Mouse (Mus musculus) megakaryocyte, adult 5-6 weeks (primary cell): ENCODE measurements around the gene Iqch. TPM values are rescaled to one million over a fixed set of nuclear protein-coding genes. Genes with fewer than 3 reads are reported as not detected.
"Not testable (repeated sequence)": the region's sequence is repeated elsewhere in the genome, so short reads cannot be mapped to it uniquely, and the experiment has no call there.

Experiments used
- ATAC-seq: 2 replicates; pipeline ENCODE4 v1.8.0; 2016; ENCODE audit warnings: mild to moderate bottlenecking, inconsistent platforms; ENCODE audit not compliant: poor library complexity, severe bottlenecking
- total RNA-seq, 2 experiments: library from RNA; stranded (forward) in 1 of 2; stranded (reverse) in 1 of 2; fragments of 153-499, 151-499 nt in 1 of 2; fragments of 221-1000, 200-1000 nt in 1 of 2; gene quantifications; 2 replicates each; pipeline versions ENCODE4 v1.2.3 to v1.2.4; 2015 to 2017

Iqch gene
- total RNA-seq, 2 experiments from 2014 or later = not detected

DNA sequence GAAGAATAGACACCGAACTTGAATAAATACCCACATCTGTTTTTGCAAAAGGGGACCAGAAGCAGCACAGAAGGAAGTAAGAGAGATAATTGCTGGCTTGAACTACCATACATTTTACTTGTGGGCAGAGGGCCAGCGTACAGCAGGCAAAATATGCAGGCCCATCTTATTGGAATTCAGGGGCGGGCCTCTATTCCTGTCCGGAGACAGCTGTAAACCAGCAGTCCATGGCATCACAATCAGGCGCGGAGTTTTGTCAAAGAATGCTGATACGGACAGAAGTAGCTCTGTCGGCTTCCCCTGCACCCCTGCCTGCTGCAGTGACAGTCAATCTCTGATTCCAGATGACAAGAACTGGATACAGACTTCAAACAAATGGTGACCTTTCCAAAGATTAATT is 33.5 kb downstream of the Iqch start:
- ATAC-seq = no peak

DNA sequence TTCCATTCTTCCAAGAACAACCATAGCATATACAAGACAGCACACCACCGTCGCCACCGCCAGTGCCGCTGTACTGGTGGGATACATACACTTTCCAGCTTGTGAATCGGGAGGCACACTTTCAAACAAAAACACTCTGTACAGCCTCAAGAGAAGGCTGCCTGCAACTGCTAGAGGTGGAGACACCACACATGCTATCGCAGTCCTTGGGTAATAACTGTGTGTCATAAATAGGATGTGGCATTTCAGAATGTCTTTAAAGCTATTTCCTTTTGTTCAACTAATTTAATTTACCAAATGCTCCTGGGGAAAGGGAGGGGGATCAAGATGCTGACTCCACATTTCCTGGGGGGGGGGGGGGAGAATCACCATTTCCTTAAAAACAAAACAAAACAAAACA is 34.0 kb downstream of the Iqch start:
- peak; percentile 57; the same call in 1 of the 2 replicates for ATAC-seq

DNA sequence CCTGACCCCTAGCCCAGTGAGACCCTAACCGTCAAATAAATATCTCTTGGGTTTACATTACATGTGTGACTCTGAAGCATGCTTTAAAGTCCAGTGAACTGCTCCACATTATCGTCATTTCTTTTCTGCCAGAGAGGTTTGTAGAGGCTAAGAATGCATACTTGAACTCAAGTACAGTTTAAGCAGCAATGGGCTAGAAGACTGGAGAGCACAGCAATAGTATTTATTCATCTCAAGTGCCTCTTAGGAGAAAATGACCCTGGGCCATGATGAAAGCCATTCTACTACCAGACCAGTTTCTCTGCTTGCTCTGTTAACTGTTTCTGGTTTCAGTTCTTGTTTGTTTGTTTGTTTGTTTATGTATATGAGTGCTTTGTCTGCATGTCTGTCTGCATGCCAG is 38.9 kb downstream of the Iqch start:
- ATAC-seq = no peak

DNA sequence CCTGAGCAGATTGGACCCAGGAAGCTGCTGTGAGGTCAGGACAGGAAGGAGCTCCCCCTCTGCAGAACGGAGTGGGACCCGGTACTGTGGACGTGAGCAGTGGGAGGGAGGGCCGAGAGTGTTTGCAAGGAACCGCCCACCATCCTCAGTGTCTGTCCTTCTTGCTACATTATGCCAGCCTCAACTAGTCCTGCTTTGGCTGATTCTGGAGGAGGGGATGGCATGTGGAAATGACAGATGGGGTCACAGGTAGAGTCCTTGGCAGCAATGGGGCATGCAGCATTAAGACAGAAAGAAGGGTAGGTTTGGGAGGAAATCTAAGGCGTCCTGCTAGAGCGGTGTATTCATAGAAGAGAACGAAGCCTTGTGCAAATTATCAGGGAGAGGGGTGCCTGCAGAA is 40.4 kb downstream of the Iqch start:
- no peak for ATAC-seq

DNA sequence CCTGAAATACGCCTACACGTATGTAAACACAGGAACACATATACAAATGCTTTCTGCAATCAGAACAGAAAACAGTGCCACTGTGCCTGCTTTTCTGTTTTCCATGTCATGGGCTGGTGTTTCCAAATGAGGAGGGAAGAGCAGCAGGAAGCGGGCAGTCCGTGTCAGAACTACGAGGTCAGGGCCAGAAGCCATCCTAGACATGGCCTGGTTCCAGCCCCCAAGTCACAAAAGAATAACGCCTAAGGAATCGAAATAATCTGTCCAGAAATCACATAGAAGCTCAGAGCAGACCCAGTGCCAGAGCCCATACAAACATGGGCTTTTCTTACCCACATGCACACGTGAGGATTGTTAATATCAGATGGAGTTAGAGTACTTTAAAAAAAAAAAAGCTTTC is 45.4 kb downstream of the Iqch start:
- no peak for ATAC-seq

DNA sequence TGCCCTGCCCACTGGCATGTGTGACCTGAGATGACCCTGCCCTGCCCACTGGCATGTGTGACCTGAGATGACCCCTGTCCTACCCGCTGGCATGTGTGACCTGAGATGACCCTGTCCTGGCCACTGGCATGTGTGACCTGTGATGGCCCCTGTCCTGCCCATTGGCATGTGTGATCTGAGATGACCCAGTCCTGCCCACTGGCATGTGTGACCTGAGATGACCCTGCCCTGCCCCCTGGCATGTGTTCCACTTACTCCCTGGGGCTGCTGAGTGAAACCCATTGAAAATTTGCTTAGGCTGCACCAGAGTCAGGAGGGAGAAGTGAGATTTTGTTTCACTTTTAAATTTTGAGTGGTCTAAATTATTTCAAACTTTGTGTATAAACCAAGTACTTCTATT is 46.0 kb downstream of the Iqch start:
- no peak for ATAC-seq

DNA sequence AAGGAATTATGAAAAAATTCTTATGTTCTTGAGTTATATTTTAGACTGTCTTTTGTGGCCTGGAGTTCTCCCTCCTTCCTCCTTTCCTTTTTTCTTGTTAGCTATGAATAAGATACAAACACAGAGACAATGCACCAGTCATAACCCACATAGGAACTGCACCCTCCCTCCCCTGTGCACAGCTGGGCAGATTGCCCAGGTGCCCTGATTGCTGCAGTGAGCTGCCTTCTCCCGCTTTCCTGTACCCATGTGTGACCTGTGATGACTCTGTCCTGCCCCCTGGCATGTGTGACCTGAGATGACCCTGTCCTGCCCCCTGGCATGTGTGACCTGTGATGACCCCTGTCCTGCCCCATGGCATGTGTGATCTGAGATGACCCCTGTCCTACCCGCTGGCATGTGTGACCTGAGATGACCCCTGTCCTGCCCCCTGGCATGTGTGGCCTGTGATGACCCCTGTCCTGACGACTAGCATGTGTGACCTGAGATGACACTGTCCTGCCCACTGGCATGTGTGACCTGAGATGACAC is 46.8 kb downstream of the Iqch start:
- no peak for ATAC-seq

DNA sequence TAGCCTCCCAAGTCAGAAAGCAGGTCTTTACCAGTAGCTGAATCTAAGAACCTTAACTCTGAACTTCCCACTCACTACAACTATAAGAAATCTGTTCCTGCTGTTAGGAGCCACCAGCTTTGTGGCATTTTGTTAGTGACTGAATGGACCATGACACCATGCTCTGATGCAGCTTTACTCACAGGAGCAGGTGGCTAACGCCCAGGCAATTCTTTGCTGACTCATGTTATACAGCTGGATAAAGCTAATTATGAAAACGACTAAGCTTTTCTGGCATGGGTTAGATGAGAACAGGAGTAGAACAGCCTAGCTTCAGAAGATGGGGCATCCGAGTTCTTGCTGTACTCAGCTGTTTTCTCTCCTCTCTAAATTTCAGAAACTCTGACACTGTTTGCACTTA is 48.7 kb downstream of the Iqch start:
- ATAC-seq = no peak

DNA sequence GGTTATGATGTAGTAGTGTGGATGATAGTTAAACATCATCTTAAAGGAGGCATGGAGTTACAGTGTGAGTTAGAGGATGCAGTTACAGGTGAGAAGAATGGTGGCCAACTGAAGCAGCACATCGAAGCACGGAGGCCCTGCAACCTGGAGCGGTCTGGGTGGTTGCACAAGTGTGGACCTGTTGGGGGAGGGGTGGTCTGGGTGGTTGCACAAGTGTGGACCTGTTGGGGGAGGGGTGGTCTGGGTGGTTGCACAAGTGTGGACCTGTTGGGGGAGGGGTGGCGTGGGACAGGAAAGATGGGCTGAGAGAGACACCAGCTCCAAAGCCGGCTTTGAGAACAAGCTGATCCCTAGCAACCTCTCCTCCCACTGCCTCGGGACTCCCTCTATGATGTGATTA is 51.6 kb downstream of the Iqch start:
- not testable (repeated sequence) for ATAC-seq

DNA sequence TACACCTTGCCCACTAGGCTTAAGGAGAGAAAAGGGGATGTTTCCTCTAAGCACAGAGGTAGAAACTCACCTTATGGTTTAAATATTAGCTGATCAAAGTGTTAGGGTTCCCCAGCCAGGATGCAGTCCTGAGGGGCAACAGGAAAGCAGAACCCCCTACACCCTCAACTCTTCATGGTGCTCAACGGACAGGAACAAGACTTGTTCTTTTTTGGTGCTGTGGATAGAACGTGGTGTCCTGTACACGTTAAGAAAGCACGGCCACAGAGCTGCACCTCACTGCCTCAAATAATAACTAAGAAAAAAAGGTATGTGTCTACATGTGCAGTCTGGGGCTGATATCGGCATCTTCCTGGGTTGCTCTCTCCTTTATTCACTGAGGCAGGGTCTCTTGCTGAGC is 53.3 kb downstream of the Iqch start:
- ATAC-seq = no peak

DNA sequence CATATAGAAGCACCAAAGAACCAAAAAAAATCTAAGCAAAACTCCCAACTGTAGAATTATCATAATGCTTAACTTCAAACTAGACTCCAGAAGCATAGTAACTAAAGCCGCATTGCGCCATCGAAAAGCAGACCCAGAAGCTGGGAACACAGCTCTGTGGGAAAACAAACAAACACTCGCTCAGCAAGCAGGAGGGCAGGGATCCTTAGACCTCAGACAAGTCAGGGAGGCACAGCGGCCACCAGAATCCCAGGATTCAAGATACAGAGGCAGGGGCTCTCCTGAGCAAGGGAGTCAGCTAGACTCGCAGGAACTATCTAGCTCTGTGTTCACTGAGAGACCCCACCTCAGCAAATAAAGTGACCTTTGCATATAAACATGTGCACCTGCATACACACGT is 60.4 kb downstream of the Iqch start:
- ATAC-seq = no peak

DNA sequence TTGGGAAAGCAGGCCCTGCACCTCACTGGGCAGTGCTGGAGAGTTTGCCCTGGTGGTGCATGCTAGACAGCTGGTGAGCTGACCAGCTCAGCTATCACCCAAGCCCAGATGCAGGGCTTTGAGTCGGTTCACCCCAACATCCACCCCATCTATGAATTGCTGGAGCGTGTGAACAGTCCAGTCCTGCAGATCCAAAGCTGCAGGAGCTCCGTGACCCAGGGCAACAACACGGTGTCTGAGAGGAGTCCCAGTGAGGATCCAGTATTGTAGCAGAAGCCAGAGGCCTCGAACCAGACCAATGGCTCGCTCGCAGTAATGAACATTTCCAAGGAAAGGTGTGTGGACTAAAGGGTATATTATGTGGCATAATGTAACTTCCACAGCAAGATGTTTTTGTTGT is 61.0 kb downstream of the Iqch start:
- ATAC-seq = no peak

DNA sequence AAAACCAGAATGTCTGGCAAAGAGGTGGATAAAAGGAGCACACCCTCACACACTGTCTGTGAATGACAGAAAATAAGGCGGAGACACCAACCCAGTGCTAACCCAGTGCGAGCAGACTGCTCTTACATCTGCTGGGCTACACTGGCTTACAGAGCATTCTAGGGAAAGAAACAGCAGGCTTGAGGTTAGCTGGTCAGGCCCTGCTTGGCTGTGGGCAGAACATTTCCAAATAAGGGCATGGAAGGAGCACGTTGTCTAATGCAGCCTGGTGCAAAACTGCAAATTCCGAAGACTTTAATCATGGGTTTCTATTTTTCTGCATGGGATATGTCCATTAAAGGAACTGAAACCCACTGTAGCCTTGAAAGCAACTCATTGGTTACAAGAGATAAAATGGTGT is 64.8 kb downstream of the Iqch start:
- ATAC-seq = no peak

DNA sequence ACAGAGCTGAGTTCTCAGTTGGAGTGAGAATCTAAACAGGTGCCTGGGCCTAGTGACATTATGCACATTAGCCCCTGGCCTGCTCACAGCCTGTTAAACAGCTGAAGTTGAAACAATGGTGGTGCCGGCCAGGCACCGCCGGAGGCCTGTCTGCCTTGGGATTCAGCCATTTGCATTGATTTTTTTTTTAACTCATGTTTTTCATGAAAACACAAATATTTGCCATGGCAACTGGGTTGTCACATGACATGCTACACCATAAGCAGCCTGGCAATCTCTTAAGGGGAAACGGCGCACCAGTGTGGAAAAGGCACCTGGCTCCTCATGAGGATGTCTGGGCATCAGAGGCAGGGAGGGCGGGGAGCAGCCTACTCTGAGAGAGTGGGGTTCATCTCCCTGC is 67.3 kb downstream of the Iqch start:
- no peak for ATAC-seq

DNA sequence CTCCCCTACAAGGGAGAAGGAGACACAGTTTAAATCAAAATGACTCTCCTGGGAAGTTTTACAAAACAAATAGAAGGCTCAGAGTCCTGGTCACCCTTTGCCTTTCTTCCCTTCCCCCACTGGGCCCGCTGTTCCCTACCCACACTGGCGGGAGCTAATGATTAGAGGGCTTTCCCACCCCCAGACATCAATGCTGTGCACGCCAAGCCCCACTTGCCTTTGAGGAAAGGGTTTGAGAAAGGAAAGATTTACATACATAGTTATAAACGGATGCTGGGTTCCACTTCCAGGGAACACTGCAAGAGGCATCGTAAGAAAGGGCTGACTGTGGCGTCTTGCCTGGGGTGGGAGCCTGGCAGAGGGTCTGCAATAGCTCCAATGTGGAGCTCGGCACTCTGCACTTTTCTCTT is 67.9 kb downstream of the Iqch start:
- no peak for ATAC-seq

DNA sequence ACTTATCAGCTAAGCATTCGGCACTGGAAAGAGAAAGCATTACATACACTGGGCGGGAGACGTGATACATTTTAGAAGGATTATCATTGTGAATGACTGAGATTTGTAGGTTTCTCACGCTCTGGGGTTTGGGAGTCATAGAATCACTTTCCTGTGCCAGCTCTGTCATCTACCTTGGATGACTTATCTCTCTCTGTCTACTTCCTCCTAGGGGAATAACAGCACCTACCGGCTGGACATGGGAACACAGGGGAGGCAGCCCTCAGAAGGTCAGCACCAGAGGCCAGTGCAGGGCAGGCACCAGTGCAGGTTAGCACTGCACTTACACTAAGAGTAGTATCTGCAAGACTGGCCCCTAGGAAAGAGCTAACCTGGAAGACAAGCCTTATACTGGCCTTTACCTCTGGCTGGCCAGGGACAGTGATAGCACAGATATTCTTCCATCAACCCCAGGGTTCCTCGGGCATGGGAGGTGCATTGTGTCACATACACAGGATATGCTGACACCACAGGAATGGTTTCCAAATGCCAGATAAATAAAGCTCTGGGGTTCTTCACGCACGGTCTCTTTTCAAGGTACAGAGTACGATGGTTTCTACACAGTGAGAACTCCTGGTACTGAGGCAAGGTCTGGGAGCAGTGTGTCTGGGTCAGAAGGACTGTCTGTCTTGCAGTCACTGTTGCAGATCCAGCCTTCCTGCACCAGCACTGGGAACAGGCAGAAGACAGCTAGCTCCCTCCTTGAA is 69.2 kb downstream of the Iqch start:
- ATAC-seq = no peak; the same call in 1 of the 2 replicates

DNA sequence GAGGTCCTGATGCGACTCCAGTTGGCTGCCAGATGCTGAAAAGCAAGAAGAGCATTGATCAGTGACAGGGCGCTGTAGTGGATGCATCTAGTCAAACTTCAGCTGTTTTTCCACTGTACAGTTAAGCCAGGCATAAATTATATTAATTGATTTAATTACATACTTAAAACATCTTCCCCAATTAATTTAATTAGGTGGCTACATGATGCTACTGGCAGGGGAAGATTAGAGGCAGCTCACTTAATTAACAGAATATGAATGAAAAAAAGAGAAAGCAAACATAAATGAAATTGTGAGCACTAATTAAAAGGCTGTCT is 78.4 kb downstream of the Iqch start:
- ATAC-seq = no peak

DNA sequence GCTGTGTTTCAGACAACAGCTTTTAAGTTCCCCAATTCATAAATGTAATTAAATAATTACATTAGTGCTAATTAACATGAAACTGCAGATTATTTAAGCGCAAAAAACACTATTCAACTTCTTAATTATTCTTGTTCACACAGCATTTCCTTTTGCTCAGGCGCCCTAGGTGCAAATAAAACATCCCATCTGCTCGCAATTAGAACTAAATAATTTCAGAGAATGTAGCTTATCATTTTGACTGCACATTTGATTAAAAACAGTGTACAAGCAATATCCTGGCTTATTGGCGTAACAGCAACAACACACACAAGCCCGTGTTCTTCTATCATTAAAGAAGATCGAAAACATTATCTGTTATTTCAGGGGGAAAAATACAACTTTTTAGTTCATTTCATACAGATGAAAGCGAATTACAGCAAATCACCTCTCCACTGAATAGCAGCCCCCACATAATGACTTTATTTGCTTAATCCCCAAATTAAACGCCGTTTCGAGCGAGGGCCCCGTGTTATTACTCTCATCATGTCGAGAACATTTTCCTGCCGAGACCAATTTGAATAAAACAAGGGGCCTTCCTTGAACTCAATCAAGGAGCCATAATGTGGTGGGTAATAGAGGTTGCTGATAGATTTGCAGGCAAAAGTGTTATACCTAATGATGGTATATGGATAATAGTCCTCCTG is 78.9 kb downstream of the Iqch start:
- ATAC-seq = no peak

DNA sequence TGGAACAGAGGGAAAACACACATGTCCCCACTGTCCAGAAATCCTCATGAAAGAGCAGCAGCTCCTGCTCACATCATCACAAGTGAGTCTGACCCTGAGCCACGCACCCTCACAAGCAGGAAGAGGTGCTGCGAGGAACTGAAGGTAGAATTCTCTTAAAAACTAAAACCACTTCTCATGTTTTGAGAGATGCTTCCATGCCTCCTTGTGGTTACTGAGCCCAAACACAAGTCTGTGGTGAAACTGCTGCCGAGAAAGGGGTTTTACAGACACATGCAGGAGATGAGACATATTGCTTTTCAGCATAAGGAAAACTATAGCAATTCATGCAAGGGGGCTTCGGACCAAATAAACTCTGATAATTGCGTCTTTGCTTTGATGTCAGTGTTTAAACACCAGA is 89.4 kb downstream of the Iqch start:
- ATAC-seq = no peak

DNA sequence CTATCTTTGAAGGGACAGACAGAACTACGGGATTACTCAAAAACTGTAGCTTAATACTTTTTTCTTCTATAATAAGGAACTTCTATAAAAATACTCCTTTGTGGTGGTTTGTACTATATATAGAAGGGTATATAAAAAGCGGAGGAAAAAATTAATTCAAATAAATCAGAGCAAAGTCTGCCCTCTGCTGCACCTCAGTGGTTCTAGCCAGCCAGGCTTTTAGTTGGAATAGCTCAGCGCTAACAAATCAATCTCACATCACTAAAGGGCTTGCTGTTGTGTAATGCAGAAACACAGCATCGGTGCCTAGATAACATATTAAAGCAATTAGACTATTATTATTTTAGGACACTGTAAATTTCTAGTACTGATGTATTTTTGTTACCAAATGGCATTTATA is 91.3 kb downstream of the Iqch start:
- no peak for ATAC-seq

DNA sequence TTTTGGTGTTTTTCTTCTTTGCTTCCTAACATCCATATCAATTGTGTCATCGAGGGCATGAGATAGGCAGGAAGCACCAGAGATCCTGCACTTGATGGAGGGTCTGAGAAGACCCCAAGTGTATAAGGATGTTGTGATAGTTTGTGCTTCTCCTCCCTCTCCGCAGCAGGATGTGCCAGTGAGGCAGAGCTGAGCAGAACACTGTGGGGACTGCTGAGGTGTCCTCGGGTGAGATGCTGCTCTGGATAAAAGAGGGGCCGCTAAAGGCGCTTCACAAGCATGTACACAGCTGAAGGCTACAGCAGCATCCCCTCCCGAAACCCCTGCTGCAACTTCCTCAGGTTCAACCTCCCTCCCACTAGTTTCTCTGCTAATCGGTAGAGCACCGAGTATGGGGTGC is 95.2 kb downstream of the Iqch start:
- no peak for ATAC-seq

DNA sequence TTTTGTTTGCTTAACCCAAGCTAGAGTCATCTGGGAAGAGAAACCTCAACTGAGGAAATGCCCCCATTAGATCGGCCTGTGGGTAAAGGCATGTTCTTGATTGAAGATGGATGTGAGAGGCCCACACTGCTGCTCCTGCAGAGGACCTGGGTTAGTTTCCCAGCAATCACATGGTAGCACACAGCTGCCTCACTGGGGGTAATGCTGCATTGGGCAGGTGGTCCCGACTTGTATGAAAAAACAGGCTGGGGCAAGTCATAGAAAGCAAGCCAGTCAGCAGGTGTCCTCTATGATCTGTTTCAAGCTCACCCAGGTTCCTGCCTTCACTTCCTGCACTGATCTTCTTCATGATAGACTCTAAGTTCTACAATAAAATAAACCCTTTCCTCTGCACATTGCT is 98.4 kb downstream of the Iqch start:
- no peak for ATAC-seq

DNA sequence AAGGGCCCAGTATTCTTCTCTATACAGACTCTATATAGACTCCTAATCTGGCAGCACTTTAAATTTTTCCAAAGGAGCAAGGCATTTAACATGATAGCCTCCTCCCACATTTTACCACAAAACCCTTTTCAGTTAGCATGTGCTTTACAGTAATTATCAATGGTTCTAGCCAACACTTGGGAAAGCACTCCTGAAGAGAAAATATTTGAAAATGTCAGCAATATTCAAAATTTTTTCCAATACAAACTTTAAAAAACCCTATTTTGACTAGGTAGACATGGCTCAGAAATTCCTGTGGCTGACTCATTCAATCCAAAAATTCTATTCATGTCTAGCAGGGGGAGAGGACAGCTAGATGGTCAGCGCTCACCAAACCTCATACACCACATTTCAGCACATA is 100.8 kb downstream of the Iqch start:
- no peak for ATAC-seq
